Mouse (Mus musculus): Measurements from ENCODE around the gene Nfe2.
A peak's percentile ranks its signal among the peaks of the same experiment; 100 is the strongest.
"Not testable (repeated sequence)": the region's sequence is repeated elsewhere in the genome, so short reads cannot be mapped to it uniquely, and the experiment has no call there.

The Nfe2 gene

GRCm38 (mm10) chr15:103290417-103290816 is 32.2 kb upstream of the Nfe2 start:
- DNase-seq = no peak

- DNase-seq = no peak
These were observed 31.4 kb upstream of the Nfe2 start for GRCm38 (mm10) chr15:103289600-103289999.

- DNase-seq = no peak
These were observed 27.7 kb upstream of the Nfe2 start for GRCm38 (mm10) chr15:103285778-103286417.

DNA sequence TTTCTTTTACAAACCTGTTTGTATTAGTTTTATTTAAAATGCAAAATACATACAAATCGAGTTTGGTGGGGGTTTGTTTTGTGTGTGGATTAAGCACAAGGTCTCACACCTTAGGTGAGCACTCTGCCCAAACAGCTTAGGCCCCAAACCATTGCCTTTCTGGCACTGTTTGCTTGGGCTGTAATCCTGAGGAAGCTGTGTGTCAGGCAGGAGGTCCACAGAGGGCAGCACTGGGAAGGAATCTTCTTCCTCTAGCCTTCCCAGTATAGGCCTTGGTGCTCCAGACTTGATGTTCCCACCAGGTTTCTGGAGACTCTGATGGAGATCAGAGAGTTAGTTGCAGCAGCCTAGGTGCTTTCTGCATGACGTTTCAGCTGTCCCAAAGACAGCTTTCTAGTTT is 26.4 kb upstream of the Nfe2 start:
- no peak for DNase-seq

GRCm38 (mm10) chr15:103284066-103284465 is 25.9 kb upstream of the Nfe2 start:
- DNase-seq = peak; percentile 53

DNA sequence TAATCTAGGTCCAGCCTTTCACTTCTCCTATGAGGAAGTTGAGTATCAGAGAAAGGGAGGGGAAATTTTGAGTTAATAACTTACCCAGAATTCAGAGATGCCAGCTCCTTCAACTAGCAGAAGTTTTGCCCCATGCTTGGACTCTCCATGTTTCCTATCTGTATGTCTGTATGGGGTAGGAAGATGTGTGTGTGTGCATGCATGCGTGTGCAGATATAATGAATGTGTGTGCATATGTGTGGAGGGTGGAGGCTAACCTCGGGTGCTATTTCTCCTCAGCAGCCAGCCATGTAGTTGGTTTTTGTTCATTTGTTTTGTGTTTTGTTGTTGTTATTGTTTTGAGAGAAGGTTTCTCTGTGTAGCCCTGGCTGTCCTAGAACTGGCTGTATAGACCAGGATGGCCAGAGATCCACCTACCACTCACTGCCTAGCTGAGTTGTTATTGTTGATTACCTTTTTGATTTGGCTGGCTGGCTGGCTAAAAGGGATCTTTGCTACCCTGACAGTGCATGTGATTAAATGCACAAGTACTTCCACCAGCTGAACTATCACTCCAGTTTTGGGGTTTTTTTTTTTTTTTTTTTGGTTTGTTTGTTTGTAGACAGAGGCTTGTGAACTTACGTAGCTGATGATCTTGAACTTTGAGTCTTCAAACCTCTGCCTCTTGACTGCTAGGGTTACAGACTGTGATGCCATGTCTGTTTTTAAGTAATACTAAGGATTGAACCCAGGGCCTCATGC is 23.4 kb upstream of the Nfe2 start:
- no peak for DNase-seq

DNA sequence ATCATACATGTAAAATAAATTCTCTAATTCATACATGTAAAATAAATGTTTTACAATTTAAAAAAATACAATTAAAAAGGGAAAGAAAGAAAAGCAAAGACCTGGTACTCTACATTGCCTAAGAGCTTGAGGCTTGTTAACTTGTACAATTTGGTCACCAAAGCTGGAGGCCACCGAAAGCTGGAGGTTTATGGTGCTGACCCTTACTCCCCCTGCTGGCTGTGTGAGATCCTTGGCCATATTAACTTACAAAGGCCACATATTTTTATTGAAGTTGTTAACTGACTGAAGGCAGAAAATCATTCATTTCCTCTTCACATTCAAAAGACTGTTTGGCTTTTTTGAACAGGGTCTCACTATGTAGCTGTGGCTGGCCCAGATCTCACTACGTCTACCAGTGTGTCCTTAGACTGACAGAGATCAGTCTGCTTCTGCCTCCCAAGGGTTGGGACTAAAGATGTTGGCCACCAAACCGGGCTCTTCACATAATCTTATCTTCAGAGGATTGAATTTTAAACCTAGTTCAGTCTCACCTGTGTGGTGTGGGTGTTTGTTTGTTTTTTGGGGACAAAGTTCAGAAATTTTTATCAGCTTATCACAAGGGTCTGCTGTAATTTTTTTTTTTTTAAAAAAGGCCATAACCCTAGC is 22.7 kb upstream of the Nfe2 start:
- DNase-seq = peak; percentile 36

DNA sequence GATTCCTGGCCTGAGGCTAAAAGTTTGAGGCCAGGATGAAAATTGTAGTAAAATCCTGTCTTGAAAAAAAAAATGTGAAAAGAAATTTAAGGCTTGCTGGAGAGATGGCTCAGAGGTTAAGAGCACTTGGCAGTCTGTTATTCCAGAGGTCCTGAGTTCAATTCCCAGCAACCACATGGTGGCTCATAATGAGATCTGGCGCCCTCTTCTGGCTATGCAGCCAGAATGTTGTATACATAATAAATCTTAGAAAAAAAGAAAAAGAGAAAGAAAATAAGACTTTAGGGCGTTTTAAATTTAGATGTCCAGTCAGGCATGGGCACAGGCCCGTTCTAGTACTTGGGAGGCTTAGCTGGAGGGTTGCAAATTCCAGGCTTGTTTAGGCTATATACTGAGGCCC is 21.5 kb upstream of the Nfe2 start:
- peak; percentile 52 for DNase-seq

DNA sequence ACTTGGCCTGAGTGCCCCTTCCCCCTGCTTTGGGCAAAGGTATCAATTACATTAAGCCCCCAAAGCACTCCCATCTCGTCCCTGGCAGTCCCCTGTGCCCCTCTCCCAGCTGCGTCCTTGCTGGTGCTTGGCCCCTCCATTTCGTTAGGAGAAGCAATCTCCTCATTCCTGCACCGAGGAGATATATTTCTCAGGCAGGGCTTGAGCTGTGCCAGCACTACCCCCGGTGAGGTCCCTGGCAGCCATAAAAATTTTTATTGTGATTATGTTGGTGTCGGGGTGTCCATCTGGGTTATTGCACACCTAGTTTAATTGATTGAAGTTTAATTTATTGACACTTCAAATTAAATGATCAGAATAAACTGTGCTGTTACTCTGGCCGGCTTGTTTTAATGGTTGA is 19.7 kb upstream of the Nfe2 start:
- no peak for DNase-seq

GRCm38 (mm10) chr15:103275943-103276342 is 17.7 kb upstream of the Nfe2 start:
- DNase-seq = not testable (repeated sequence)

GRCm38 (mm10) chr15:103272419-103273279 is 14.4 kb upstream of the Nfe2 start, which contains the start of gene Copz1:
Copz1 (plus strand) TSS chr15:103272714.
- DNase-seq = peak; percentile 92

GRCm38 (mm10) chr15:103268903-103269302 is 10.7 kb upstream of the Nfe2 start:
- no peak for DNase-seq

GRCm38 (mm10) chr15:103264794-103265193 is 6.6 kb upstream of the Nfe2 start:
- no peak for DNase-seq

- DNase-seq = no peak
These were observed 1.8 kb upstream of the Nfe2 start for GRCm38 (mm10) chr15:103259989-103260388.

DNA sequence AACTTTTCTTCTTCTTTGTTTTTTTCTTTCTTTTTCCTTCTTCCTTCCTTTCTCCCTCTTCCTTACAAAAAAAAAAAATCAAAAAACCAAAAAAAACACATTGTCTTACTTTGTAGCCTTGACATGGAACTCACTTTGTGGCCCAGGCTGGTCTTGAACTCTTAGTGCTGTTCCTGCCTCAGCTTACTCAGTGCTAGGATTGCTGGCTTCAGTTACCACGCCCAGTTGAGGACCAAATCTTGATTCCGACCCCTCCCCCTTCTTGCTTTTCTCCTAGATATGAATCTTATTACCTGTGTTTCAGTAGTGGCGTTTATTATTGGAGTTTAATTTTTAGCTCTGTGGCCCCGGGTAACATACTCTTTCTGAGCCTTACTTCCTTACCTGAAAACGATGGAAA is 959 bp upstream of the Nfe2 start:
- no peak for DNase-seq

GRCm38 (mm10) chr15:103256210-103256986 is 1.8 kb downstream of the Nfe2 start:
- DNase-seq = no peak

DNA sequence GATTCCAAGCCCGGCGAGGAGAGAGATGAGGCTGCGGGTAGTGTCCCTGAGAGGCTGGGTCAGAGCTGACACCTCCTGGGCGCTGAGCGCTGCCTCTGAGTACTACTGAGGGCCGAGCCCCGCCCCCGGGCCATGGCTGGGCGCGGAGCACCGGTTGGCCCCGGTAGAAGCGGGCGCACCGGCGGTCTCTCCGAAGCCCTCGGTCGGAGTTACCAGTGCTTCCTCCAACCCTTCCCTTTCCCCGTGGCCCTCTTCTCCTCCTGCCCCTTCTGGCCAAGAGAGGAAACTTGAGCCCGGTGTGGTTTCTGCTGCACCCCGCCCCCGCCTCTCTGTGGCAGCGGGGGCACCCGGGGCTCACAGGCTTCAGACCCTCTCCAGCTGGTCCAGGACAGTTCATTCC is 3.0 kb downstream of the Nfe2 start:
- DNase-seq = peak; percentile 63

DNA sequence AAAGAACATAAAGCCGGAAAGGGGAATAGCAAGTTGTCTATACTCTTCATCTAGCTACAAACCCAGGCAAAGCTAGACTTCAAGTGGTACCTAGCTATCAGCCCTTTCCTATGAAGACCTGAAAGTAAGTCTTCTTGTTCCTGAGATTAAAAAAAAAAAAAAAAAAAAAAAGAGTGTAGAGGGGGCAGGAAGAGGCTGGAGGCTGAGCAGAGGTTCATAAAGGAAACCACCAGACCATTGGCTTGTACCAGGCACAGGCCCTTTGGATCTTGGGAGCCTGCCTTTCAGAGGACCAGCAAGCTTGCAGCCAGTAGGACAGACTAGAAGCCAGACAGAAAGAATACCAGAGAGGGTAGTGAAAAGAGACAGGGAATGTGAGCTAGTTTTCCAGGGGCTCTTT is 4.9 kb downstream of the Nfe2 start:
- no peak for DNase-seq

GRCm38 (mm10) chr15:103252660-103253059 is 5.5 kb downstream of the Nfe2 start:
- DNase-seq = no peak

- DNase-seq = no peak
These were observed 6.6 kb downstream of the Nfe2 start for GRCm38 (mm10) chr15:103251595-103251994.

GRCm38 (mm10) chr15:103250195-103250740 is 7.9 kb downstream of the Nfe2 start:
- DNase-seq = peak; percentile 81

DNA sequence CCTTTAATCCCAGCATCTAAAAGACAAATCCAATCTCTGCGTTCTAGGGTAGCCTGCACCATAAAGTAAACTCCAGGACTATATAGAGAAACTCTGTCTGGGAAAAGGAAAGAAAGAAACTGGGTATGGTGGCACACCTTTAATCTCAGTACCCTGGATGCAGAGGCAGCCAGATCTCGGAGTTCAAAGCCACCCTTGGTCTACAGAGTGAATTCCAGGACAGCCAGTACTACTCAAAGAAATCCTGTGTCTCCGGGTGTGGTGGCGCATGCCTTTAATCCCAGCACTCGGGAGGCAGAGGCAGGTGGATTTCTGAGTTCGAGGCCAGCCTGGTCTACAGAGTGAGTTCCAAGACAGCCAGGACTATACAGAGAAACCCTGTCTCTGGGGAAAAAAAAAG is 8.7 kb downstream of the Nfe2 start:
- DNase-seq = not testable (repeated sequence)

Data from thymus, postnatal 14 days (tissue).